Mouse (Mus musculus): Measurements from ENCODE around the gene Vmn1r22. TPM values are rescaled to one million over a fixed set of nuclear protein-coding genes. Genes with fewer than 3 reads are reported as not detected.

Vmn1r22 gene
- 0.11 TPM for polyA plus RNA-seq (2017; shearing (Covaris generic))

DNA sequence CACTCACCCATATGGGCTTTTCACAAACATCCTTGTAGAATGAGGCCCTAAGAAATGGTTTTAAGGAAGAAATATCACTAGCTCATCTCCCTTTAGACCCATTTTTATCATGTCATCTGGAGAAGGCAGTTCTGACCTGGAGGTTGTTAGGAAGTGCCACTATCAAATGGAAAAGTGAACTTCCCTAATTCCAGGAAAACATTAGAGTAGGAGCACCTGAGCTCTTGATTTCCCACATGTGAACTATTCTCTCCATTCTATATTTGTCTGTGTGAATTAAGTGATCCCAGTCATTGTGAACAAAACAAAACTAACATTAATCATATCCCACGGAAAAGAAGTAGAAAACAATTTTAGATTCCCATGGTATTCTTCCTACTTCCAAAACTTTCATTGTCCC lies at the start of gene Vmn1r22:
TSS of gene Vmn1r22 (minus strand) at position 101 of the 400 bp plus-strand sequence.

DNA sequence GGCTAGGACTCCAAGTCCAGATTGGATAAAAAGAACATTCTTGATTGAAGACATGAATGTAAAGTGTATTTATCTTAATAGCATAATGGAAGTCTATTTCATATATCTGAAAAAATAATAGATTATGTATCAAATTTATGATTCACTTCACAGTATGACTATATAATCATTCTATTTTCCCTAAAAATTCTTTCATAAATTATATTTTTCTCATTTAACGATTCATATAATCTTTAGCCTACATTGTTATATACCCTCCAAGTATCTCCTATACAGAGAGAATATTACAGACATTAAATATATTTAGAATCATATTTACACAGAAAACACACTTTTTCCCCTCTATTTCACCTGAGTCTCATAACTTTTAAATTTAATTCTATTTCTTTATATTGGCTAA lies 18.9 kb upstream of the Vmn1r22 start, which contains the start of gene Vmn1r23:
TSS of gene Vmn1r23 (minus strand) at position 101 of the 400 bp plus-strand sequence.

DNA sequence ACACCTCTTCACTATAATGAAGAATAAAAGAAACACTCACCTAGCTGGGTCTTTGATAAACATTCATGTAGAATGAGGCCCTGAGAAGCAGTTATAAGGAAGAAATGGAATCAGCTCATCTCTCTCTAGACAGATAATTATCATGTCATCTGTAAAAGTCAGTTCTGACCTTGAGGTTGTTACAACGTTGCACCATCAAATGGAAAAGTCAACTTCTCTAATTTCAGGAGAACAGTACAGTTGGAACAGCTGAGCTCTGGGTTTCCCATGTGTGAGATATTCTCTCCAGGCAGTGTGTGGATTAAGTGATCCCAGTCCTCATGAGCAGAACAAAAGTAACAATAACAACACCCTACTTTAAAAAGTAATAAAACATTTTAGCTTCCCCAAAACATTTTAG lies 57.5 kb downstream of the Vmn1r22 start, which contains the start of gene Vmn1r21:
TSS of gene Vmn1r21 (minus strand) at position 58 of the 400 bp plus-strand sequence.

Other genes with a start within 250 kb of the Vmn1r22 start
- gene Pyurf, start 215.9 kb downstream of the Vmn1r22 start, polyA plus RNA-seq (2017; shearing (Covaris generic)) = 5.3 TPM
- gene Lancl2, start 205.5 kb downstream of the Vmn1r22 start, polyA plus RNA-seq (2017; shearing (Covaris generic)) = 4.9 TPM
- 42.7 TPM for gene Vopp1, start 82.9 kb downstream of the Vmn1r22 start, polyA plus RNA-seq (2017; shearing (Covaris generic))
- gene Vmn1r21, start 57.7 kb downstream of the Vmn1r22 start, polyA plus RNA-seq (2017; shearing (Covaris generic)) = not detected
- not detected for gene Vmn1r23, start 18.8 kb upstream of the Vmn1r22 start, polyA plus RNA-seq (2017; shearing (Covaris generic))
- not detected for gene Vmn1r24, start 53.5 kb upstream of the Vmn1r22 start, polyA plus RNA-seq (2017; shearing (Covaris generic))
- gene Vmn1r25, start 72.8 kb upstream of the Vmn1r22 start, polyA plus RNA-seq (2017; shearing (Covaris generic)) = not detected
- not detected for gene Vmn1r26, start 107.1 kb upstream of the Vmn1r22 start, polyA plus RNA-seq (2017; shearing (Covaris generic))